Mouse (Mus musculus) myocyte (in vitro differentiated cells): ENCODE results near the gene Ctnnb1.

Experiments used
- MAX ChIP-seq: IDR thresholded peaks from one replicate; pipeline ENCODE4 v1.6.1; 2011; ENCODE audit warnings: low read depth, mild to moderate bottlenecking, control low read depth
- POLR2A ChIP-seq: IDR thresholded peaks from one replicate; pipeline ENCODE4 v1.6.1; 2011; ENCODE audit warnings: low read depth, mild to moderate bottlenecking, control low read depth, moderate library complexity; ENCODE audit not compliant: insufficient read length
- POLR2AphosphoS2 ChIP-seq: IDR thresholded peaks from one replicate; pipeline ENCODE4 v1.6.1; 2011; ENCODE audit warnings: low read depth, control low read depth; ENCODE audit not compliant: insufficient read length
- REST ChIP-seq: IDR thresholded peaks from one replicate; pipeline ENCODE4 v1.6.1; 2011; ENCODE audit warnings: mild to moderate bottlenecking, control low read depth, moderate library complexity; ENCODE audit not compliant: insufficient read depth, insufficient read length

DNA sequence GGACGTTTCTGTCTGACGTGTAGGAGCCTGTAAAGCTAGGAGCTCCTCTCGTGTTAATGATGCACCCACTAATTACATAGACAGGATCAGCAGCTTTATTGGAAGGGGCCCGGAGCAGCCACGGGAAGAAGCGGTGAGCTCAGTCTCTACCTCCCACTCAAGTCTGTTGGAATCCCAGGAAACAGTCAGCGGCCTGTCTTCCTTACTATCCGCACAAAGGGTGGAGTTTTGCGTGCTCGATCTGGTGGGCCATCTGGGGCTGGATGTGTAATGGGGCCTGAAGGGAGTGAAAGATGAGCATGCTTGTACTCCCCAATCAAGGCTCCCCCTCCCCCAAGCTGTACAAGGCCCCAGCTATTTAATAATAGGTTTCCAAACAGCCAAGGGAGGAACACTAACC, 44.3 kb upstream of the Ctnnb1 start:
- TF ChIP-seq MAX (no peak), POLR2A (no peak), POLR2AphosphoS2 (no peak), REST (no peak)
